Mouse (Mus musculus): ENCODE results near the gene Plac8. TPM values are rescaled to one million over a fixed set of nuclear protein-coding genes. Genes with fewer than 3 reads are reported as not detected.

The Plac8 gene
- polyA plus RNA-seq, 1 experiment, result 35.8 TPM

DNA sequence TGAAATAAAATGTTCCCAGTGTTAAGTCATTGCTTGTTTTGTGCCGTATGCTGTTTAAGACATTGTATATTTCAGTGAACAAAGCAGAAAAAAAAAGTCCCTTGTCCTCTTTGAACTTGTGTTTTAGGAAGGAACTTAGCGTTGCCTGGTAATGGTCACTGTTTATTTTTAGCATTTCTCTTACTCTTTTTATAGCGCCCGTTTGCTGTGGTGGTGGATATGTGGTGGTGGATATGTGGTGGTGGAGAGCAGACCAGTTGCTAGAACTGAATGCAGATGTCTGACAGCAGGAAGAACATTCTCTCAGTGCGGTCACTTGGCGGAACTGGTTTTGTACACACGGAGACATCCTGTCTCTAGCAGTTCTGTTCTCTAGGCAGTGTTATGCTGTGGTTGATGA, 45.9 kb downstream of the Plac8 start:
- Histone ChIP-seq H3K36me3 (ENCODE audit: control insufficient read depth, insufficient read depth) (peaks cover 38% of the 10 kb centered on the region), H3K27me3 (ENCODE audit: control insufficient read depth, insufficient read depth, insufficient read length) (no peaks in the 10 kb centered on the region), H3K79me2 (ENCODE audit: control insufficient read depth, insufficient read depth) (peaks cover 65% of the 10 kb centered on the region), H3ac (ENCODE audit: control insufficient read depth, insufficient read length, low read depth) (no peak overlapping the region), H3K79me3 (ENCODE audit: low read depth) (peaks cover 48% of the 10 kb centered on the region), H3K4me3 (ENCODE audit: insufficient read depth, poor library complexity, severe bottlenecking) (no peak overlapping the region)
- TF ChIP-seq FOSL1 (IDR thresholded peaks at IDR 0.05; ENCODE audit: insufficient read depth, low read length, poor library complexity, severe bottlenecking) (no peak), CEBPB (IDR thresholded peaks at IDR 0.05; ENCODE audit: low read depth) (no peak), MAX (IDR thresholded peaks at IDR 0.05) (no peak), USF1 (IDR thresholded peaks at IDR 0.05; ENCODE audit: low read depth) (no peak), MYOG (IDR thresholded peaks at IDR 0.05; ENCODE audit: control insufficient read depth, extremely low read depth, insufficient read length) (no peak), CTCF (IDR thresholded peaks at IDR 0.05; ENCODE audit: control insufficient read depth, insufficient read depth, insufficient read length) (no peak), MYOD1 (IDR thresholded peaks at IDR 0.05; ENCODE audit: control insufficient read depth, insufficient read length, low read depth) (no peak)

DNA sequence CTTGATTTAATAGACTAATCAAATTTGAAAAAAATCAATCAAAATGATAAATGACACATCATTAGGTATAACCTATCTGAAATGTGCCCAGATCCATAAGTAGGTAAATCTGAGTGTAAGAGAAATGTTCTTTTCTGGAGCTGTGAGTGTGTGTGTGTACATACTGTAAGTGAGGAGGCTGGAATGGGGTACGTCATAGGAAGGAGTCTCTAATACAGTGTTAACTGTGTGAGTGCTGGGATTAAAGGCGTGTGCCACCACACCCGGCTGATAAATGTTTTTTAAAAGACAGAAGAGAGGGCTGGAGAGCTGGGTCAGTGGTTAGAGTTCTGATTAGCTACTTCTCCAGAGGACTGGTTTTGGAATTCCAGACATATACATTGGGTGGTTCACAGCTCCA, 46.4 kb downstream of the Plac8 start:
- TF ChIP-seq MYOG (IDR thresholded peaks at IDR 0.05; ENCODE audit: control insufficient read depth, extremely low read depth, insufficient read length) (no peak), FOSL1 (IDR thresholded peaks at IDR 0.05; ENCODE audit: insufficient read depth, low read length, poor library complexity, severe bottlenecking) (no peak), CTCF (IDR thresholded peaks at IDR 0.05; ENCODE audit: control insufficient read depth, insufficient read depth, insufficient read length) (no peak), MAX (IDR thresholded peaks at IDR 0.05) (no peak), CEBPB (IDR thresholded peaks at IDR 0.05; ENCODE audit: low read depth) (no peak), USF1 (IDR thresholded peaks at IDR 0.05; ENCODE audit: low read depth) (no peak), MYOD1 (IDR thresholded peaks at IDR 0.05; ENCODE audit: control insufficient read depth, insufficient read length, low read depth) (no peak)
- peaks cover 51% of the 10 kb centered on the region for H3K79me3 ChIP-seq (ENCODE audit: low read depth)
- H3K79me2 ChIP-seq (ENCODE audit: control insufficient read depth, insufficient read depth), result peaks cover 71% of the 10 kb centered on the region
- peaks cover 32% of the 10 kb centered on the region for H3K36me3 ChIP-seq (ENCODE audit: control insufficient read depth, insufficient read depth)
- H3K4me3 ChIP-seq (ENCODE audit: insufficient read depth, poor library complexity, severe bottlenecking), result no peak overlapping the region
- H3ac ChIP-seq (ENCODE audit: control insufficient read depth, insufficient read length, low read depth), result no peak overlapping the region
- no peaks in the 10 kb centered on the region for H3K27me3 ChIP-seq (ENCODE audit: control insufficient read depth, insufficient read depth, insufficient read length)

DNA sequence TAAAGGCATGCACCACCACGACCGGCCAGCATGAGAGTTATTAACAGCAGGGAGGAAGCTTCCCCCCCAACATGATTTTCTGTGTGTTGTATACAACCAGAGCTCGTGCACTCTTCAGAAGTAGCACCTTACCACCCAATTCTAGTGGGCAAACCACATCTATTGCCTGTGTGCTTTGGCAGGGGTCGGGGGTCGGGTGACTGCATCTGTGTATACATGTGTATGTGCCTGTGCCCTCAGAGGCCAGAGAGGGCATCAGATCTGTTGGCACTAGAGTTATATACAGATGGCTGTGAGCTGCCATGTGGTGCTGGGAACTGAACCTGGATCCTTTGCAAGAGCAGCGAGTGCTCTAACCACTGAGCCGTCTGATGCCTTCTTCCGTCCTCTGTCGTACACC, 47.1 kb downstream of the Plac8 start:
- peaks cover 78% of the 10 kb centered on the region for H3K79me2 ChIP-seq (ENCODE audit: control insufficient read depth, insufficient read depth)
- H3K36me3 ChIP-seq (ENCODE audit: control insufficient read depth, insufficient read depth), result peaks cover 28% of the 10 kb centered on the region
- H3K27me3 ChIP-seq (ENCODE audit: control insufficient read depth, insufficient read depth, insufficient read length), result no peaks in the 10 kb centered on the region
- H3K4me3 ChIP-seq (ENCODE audit: insufficient read depth, poor library complexity, severe bottlenecking), result no peak overlapping the region
- TF ChIP-seq MYOD1 (IDR thresholded peaks at IDR 0.05; ENCODE audit: control insufficient read depth, insufficient read length, low read depth) (no peak), CTCF (IDR thresholded peaks at IDR 0.05; ENCODE audit: control insufficient read depth, insufficient read depth, insufficient read length) (no peak), MYOG (IDR thresholded peaks at IDR 0.05; ENCODE audit: control insufficient read depth, extremely low read depth, insufficient read length) (no peak)
- H3ac ChIP-seq (ENCODE audit: control insufficient read depth, insufficient read length, low read depth), result no peak overlapping the region
- H3K79me3 ChIP-seq (ENCODE audit: low read depth), result peaks cover 58% of the 10 kb centered on the region

- Histone ChIP-seq H3K4me3 (ENCODE audit: insufficient read depth, poor library complexity, severe bottlenecking) (no peak overlapping the region), H3K79me3 (ENCODE audit: low read depth) (peaks cover 72% of the 10 kb centered on the region), H3ac (ENCODE audit: control insufficient read depth, insufficient read length, low read depth) (no peak overlapping the region), H3K79me2 (ENCODE audit: control insufficient read depth, insufficient read depth) (peaks cover 94% of the 10 kb centered on the region), H3K27me3 (ENCODE audit: control insufficient read depth, insufficient read depth, insufficient read length) (no peaks in the 10 kb centered on the region), H3K36me3 (ENCODE audit: control insufficient read depth, insufficient read depth) (peaks cover 15% of the 10 kb centered on the region)
- TF ChIP-seq MAX (IDR thresholded peaks at IDR 0.05), result no peak
- no peak for TF ChIP-seq MYOD1 (IDR thresholded peaks at IDR 0.05; ENCODE audit: control insufficient read depth, insufficient read length, low read depth)
- TF ChIP-seq CTCF (IDR thresholded peaks at IDR 0.05; ENCODE audit: control insufficient read depth, insufficient read depth, insufficient read length), result no peak
- no peak for TF ChIP-seq FOSL1 (IDR thresholded peaks at IDR 0.05; ENCODE audit: insufficient read depth, low read length, poor library complexity, severe bottlenecking)
- no peak for TF ChIP-seq USF1 (IDR thresholded peaks at IDR 0.05; ENCODE audit: low read depth)
- no peak for TF ChIP-seq MYOG (IDR thresholded peaks at IDR 0.05; ENCODE audit: control insufficient read depth, extremely low read depth, insufficient read length)
- TF ChIP-seq CEBPB (IDR thresholded peaks at IDR 0.05; ENCODE audit: low read depth), result no peak
Measured at GRCm38 (mm10) chr5:100523331-100523730, 48.7 kb downstream of the Plac8 start.

- TF ChIP-seq FOSL1 (IDR thresholded peaks at IDR 0.05; ENCODE audit: insufficient read depth, low read length, poor library complexity, severe bottlenecking), result no peak
- no peak for TF ChIP-seq MAX (IDR thresholded peaks at IDR 0.05)
- TF ChIP-seq CEBPB (IDR thresholded peaks at IDR 0.05; ENCODE audit: low read depth), result no peak
- no peak for TF ChIP-seq CTCF (IDR thresholded peaks at IDR 0.05; ENCODE audit: control insufficient read depth, insufficient read depth, insufficient read length)
- no peak for TF ChIP-seq MYOD1 (IDR thresholded peaks at IDR 0.05; ENCODE audit: control insufficient read depth, insufficient read length, low read depth)
- no peak for TF ChIP-seq USF1 (IDR thresholded peaks at IDR 0.05; ENCODE audit: low read depth)
- TF ChIP-seq MYOG (IDR thresholded peaks at IDR 0.05; ENCODE audit: control insufficient read depth, extremely low read depth, insufficient read length), result no peak
- peaks cover 70% of the 10 kb centered on the region for H3K79me2 ChIP-seq (ENCODE audit: control insufficient read depth, insufficient read depth)
- no peaks in the 10 kb centered on the region for H3K27me3 ChIP-seq (ENCODE audit: control insufficient read depth, insufficient read depth, insufficient read length)
- H3K36me3 ChIP-seq (ENCODE audit: control insufficient read depth, insufficient read depth), result peaks cover 13% of the 10 kb centered on the region
- peaks cover 62% of the 10 kb centered on the region for H3K79me3 ChIP-seq (ENCODE audit: low read depth)
- no peak overlapping the region for H3K4me3 ChIP-seq (ENCODE audit: insufficient read depth, poor library complexity, severe bottlenecking)
- H3ac ChIP-seq (ENCODE audit: control insufficient read depth, insufficient read length, low read depth), result no peak overlapping the region
Measured at GRCm38 (mm10) chr5:100520223-100520622, 51.8 kb downstream of the Plac8 start.

- Histone ChIP-seq H3K36me3 (ENCODE audit: control insufficient read depth, insufficient read depth) (peaks cover 8% of the 10 kb centered on the region), H3K27me3 (ENCODE audit: control insufficient read depth, insufficient read depth, insufficient read length) (no peaks in the 10 kb centered on the region), H3ac (ENCODE audit: control insufficient read depth, insufficient read length, low read depth) (peak overlapping the region; percentile 47), H3K79me2 (ENCODE audit: control insufficient read depth, insufficient read depth) (peaks cover 58% of the 10 kb centered on the region), H3K4me3 (ENCODE audit: insufficient read depth, poor library complexity, severe bottlenecking) (peak overlapping the region; percentile 86), H3K79me3 (ENCODE audit: low read depth) (peaks cover 51% of the 10 kb centered on the region)
- TF ChIP-seq CTCF (IDR thresholded peaks at IDR 0.05; ENCODE audit: control insufficient read depth, insufficient read depth, insufficient read length) (no peak), FOSL1 (IDR thresholded peaks at IDR 0.05; ENCODE audit: insufficient read depth, low read length, poor library complexity, severe bottlenecking) (no peak), MYOD1 (IDR thresholded peaks at IDR 0.05; ENCODE audit: control insufficient read depth, insufficient read length, low read depth) (no peak), CEBPB (IDR thresholded peaks at IDR 0.05; ENCODE audit: low read depth) (no peak), USF1 (IDR thresholded peaks at IDR 0.05; ENCODE audit: low read depth) (no peak), MAX (IDR thresholded peaks at IDR 0.05) (no peak), MYOG (IDR thresholded peaks at IDR 0.05; ENCODE audit: control insufficient read depth, extremely low read depth, insufficient read length) (no peak)
Measured at GRCm38 (mm10) chr5:100519027-100519411, 53.0 kb downstream of the Plac8 start.
